Mouse (Mus musculus) T-cell, adult 2 months (primary cell): ENCODE measurements around the gene Kri1.
"Not testable (repeated sequence)": the region's sequence is repeated elsewhere in the genome, so short reads cannot be mapped to it uniquely, and the experiment has no call there.

Experiments used
- DNase-seq: peaks from one replicate; pipeline ENCODE4 v3.0.0; 2022; ENCODE audit warnings: low spot score

Gene Kri1

GRCm38 (mm10) chr9:21274336-21274735 lies 13.4 kb downstream of the Kri1 start:
- no peak for DNase-seq

GRCm38 (mm10) chr9:21273520-21274228 lies 14.1 kb downstream of the Kri1 start:
- no peak for DNase-seq

- no peak for DNase-seq
These were observed 14.7 kb downstream of the Kri1 start for GRCm38 (mm10) chr9:21273094-21273493.

- no peak for DNase-seq
These were observed 15.4 kb downstream of the Kri1 start for GRCm38 (mm10) chr9:21272391-21272790.

DNA sequence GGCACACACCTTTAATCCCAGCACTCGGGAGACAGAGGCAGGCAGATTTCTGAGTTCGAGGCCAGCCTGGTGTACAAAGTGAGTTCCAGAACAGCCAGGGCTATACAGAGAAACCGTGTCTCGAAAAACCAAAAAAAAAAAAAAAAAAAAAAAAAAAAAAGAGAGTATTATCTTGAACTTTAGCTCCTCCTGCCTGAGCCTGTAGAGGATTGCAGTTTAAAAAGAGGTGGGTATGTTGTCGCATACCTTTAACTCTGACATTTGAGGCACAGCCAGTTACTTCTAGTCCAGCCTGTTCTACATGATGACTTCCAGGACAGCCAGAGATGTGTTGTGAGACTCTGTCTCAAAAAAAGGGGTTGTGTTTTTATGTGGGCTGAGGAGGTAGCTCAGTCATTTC lies 18.2 kb downstream of the Kri1 start:
- DNase-seq: not testable (repeated sequence)

DNA sequence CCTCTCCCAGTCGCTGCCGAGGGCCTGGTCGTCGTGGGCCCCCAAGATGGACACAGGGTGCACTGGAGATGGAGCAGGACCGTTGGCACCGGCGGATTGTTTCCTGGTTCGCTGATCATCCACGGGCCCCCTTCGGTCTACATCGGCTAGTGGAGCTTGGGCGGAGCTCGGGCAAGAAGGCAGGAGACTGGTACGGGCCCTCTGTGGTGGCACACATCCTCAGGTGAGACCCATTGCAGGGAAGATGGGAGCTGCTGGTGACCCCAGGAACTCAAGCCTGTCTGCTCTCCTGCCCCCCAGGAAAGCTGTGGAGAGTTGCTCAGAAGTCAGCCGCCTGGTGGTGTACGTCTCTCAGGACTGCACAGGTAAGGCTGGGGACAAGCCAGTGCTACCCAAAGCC lies 19.5 kb downstream of the Kri1 start:
- DNase-seq: no peak

DNA sequence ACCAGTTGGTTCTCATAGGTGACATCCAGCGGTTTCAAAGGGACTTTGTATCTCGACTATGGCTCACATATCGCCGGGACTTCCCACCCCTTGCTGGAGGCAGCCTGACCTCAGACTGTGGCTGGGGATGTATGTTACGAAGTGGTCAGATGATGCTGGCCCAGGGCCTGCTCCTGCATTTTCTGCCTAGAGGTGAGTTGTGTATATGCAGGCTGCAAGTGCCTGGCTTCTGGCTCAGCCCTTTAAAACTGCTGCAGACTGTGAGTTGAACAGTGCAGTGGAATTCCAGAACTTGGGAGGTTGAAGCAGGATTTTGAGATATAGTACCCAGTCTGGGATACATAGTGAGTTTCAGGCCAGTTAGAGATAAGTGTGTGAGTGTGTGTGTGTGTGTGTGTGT lies 20.9 kb downstream of the Kri1 start:
- DNase-seq: no peak

DNA sequence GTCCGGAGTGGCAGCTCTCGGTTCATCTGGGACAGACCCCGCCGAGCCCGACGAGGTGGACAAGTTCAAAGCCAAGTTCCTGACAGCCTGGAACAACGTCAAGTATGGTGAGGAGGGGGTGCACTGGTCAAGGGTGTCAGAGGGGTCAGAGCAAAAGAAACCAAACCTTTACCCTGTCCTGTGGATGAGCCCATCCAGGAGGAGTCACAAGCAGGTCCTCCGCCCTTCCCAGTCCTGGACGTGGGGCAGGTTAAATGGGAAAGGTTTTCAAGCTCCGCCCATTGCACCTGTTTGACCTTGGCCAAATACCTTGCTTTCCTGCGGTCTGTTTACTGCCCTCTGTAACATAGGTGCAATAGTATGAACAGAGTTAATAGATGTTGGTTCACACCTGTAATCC lies 22.2 kb downstream of the Kri1 start:
- DNase-seq: no peak

- DNase-seq: peak; percentile 88
These were observed 22.7 kb downstream of the Kri1 start, which contains the start of gene Atg4d for GRCm38 (mm10) chr9:21265000-21265561. TSS of gene Atg4d (plus strand) at chr9:21265293.

DNA sequence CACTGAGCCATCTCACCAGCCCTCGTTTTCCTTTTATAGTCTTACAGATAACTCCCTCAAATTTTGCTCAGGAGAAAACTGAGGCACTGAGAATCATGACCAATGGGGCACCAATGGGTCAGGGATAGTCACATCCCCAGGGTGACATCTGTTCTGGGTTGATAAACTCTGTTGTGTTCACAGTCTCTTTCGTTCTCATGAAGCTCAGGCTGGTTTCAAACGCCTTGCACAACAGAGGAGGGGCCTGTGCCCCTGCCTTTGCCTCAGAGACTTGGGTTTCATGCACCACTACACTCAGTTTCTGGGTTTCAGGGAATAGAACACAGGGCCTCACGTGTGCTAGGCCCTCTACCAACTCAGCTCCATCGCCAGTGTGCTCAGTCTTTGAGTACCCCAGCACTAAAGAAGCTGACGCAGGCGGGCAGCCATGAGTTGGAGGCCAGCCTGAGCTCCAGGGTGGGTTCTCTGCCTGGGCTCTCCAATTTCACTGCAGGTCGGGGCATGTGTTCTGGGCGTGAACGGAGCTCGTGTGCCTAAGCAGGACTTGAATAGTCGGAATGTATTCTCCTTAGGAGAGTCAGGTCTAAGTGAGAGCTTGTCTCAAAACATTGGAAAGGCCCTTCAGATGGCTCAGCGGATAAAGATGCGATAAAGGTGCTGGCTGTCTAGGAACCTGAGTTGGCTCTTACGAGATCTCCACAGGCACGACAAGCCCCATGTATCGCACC lies 23.3 kb downstream of the Kri1 start:
- DNase-seq: no peak

GRCm38 (mm10) chr9:21261831-21262230 lies 25.9 kb downstream of the Kri1 start:
- no peak for DNase-seq

GRCm38 (mm10) chr9:21260491-21261040 lies 27.2 kb downstream of the Kri1 start:
- peak; percentile 65 for DNase-seq

- DNase-seq: not testable (repeated sequence)
These were observed 31.4 kb downstream of the Kri1 start for GRCm38 (mm10) chr9:21256349-21256748.

GRCm38 (mm10) chr9:21254690-21255089 lies 33.1 kb downstream of the Kri1 start:
- DNase-seq: no peak

DNA sequence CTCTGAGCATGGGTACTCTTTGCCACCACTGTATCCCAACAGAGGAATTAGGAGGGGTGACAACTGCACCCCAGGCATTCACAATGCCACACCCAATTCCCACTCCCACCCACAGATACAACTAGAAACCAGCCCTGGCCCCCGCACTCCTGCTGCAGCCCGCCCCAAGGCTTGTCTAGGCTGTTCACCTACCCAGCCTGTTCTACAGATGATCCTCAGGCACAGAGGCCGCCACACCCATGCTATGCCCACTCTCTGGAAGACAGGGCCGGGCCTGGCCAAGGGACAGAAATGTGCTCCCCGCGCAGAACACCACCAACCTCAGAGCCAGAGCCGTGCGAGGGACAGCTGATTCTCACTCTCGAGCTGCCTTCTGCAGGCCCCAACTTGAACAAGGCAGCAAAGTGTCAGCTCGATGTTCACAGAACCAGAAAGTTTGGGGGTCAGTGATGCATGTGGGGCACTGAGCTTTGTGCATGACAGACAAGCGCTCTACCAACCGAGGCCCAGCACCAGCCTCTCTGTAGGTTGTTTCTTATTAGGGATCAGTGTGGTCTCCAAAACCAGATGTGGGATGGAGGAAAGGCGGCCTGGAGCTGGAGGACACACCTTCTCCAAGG lies 36.5 kb downstream of the Kri1 start:
- no peak for DNase-seq

DNA sequence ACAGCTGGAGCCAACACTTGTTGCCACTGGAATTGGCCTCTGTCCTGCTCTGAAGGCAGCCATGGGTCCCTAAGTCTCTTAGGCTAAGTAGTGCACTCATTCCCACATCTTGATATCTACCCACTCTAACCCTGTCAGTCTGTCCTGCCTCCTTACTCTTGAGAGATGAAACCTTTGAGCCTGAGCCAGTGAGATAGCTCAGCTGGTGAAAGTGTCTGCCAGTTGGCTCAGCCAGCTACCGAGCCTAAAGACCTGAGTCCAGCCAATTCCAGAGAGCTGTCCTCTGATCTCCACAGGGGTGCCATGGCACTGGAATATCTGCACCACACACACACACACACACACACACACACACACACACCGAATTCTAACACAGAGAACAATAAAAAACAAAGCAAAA lies 37.3 kb downstream of the Kri1 start:
- no peak for DNase-seq

DNA sequence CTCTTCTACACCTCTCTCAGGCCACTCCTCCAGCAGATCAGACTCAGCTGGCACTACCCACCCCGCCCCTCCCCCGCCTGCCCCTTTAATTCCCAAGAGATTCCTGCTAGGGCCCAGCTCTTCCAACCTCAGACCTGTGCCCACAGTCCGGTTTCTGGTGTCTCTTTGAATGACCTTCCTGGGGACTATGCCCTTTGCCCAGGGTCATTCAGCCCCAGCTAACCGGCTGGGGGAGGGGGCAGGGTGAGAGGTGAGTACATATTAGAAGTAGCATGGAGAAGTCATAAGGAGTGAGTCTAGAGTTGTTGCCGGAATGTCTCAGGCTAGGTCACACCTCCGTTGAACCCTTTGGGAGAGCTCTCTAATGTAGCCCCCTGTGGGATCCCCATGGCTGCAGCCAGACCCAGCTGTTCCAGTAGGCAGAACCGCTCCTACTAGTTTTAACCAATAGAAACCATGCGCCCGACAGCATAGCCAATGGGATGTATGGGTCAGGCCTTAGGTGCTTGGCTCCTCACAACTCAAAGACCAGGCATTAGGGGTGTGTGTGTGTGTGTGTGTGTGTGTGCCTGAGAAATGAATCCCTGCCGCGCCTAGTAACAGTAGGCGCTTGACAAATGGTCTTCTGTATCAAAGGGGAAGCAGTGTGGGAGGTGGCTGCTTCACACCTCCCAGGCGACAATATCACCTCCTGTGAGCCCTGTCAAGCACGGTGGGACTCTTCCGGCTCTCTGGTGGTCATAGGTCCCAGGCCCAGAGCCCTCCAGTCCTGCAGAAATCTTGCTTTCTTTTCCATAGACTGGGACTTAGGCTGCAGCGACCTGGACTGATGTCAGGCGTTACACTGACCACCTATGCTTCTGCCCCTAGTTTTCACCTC lies 37.9 kb downstream of the Kri1 start:
- no peak for DNase-seq

GRCm38 (mm10) chr9:21248326-21248725 lies 39.4 kb downstream of the Kri1 start, which contains the start of gene S1pr5:
TSS of gene S1pr5 (minus strand) at chr9:21248443.
- no peak for DNase-seq

DNA sequence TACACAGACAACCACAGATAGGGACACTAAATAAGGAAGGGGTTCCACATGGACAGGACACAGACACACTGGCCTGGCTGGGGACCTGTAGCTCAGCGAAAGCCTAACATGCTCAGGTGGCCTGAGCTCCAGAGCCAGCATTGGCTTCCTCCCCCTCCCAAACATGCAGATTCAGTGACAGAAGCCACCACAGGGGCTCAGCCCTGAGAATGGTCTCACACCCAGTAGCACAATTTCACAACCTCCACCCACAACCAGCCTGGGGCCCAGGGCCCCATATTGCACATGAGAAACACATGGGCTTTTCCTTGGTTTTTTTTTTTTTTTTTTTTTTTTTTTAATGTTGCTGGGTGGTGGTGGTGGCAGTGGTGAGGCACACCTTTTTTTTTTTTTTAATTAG lies 41.4 kb downstream of the Kri1 start:
- no peak for DNase-seq

GRCm38 (mm10) chr9:21245113-21245487 lies 42.7 kb downstream of the Kri1 start:
- no peak for DNase-seq

DNA sequence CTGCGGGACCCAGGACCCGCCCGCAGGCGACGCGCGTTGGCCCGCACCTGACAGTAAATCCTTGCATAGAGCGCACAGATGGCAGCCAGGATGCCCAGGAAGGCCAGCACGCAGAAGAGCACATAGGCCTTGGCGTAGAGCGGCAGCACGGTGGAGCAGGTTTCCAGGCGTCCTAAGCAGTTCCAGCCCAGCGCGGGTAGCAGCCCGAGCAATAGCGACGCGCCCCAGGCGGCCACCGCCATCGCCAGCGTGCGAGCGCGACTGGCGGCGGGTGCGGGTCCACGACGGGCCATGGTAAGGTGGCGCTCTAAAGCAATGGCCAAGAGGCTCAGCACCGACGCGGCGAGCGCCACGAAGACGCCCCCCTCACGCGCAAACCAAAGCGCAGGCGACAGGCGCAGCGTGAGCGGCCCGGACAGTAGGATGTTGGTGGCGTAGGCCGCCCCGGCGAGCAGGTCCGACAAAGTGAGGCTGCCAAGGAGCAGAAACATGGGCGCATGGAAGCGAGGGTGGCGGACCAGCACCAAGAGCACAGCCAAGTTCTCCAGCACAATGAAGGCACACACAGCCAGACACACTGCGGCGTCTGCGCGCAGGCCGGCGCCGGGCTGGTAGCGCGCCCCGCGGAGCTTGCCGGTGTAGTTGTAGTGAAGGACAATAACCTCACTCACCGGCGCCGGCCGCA lies 43.2 kb downstream of the Kri1 start:
- peak; percentile 20 for DNase-seq
